Mouse (Mus musculus) B cell, adult 67 days (primary cell): ENCODE data around the gene Aaas. TPM values are rescaled to one million over a fixed set of nuclear protein-coding genes. Genes with fewer than 3 reads are reported as not detected.

Experiments
- total RNA-seq, 2 experiments: library from RNA; stranded (reverse); gene quantifications; 4 replicates each; pipeline ENCODE4 v1.2.4; 2023

Gene Aaas
- total RNA-seq, result 10 to 100 TPM; 60.7 to 62.9 TPM

GRCm38 (mm10) chr15:102350138-102350941, at the start of gene Aaas:
Aaas (minus strand) TSS chr15:102350771.

GRCm38 (mm10) chr15:102366733-102367344, 16.3 kb upstream of the Aaas start, which contains the start of gene Sp7:
Sp7 (minus strand) TSS chr15:102367182.

GRCm38 (mm10) chr15:102331610-102332015, 19.0 kb downstream of the Aaas start, which contains the start of gene Myg1:
Myg1 (plus strand) TSS chr15:102331709.

GRCm38 (mm10) chr15:102326022-102326576, 24.5 kb downstream of the Aaas start, which contains the start of gene Pfdn5:
Pfdn5 (plus strand) TSS chr15:102326116.

GRCm38 (mm10) chr15:102295633-102296367, 54.8 kb downstream of the Aaas start, which contains the start of gene Espl1:
Espl1 (plus strand) TSS chr15:102296266.

Other genes starting within 250 kb of the Aaas start
- gene Spryd3, start 214.5 kb downstream of the Aaas start, total RNA-seq, result 10 to 100 TPM; 37.2 to 42.0 TPM
- gene Igfbp6, start 206.4 kb downstream of the Aaas start, total RNA-seq, result not detected
- under 1 TPM; 0.41 to 0.50 TPM for gene Soat2, start 200.2 kb downstream of the Aaas start, total RNA-seq
- gene Zfp740, start 147.5 kb downstream of the Aaas start, total RNA-seq, result 100 to 1,000 TPM; 146 to 149 TPM
- 10 to 100 TPM; 23.3 to 26.4 TPM for gene Csad, start 146.0 kb downstream of the Aaas start, total RNA-seq
- 100 to 1,000 TPM; 229 to 246 TPM for gene Itgb7, start 118.8 kb downstream of the Aaas start, total RNA-seq
- gene Rarg, start 93.3 kb downstream of the Aaas start, total RNA-seq, result under 1 TPM in 1 of 2 experiments, not detected in 1; 0.38 TPM
- not detected for gene Gm9918, start 80.2 kb downstream of the Aaas start, total RNA-seq
- 10 to 100 TPM; 28.8 to 32.5 TPM for gene Mfsd5, start 71.3 kb downstream of the Aaas start, total RNA-seq
- gene Espl1, start 54.5 kb downstream of the Aaas start, total RNA-seq, result 1 to 10 TPM in 1 of 2 experiments, under 1 TPM in 1; 0.93 to 1.3 TPM
- 100 to 1,000 TPM; 526 to 540 TPM for gene Pfdn5, start 24.7 kb downstream of the Aaas start, total RNA-seq
- 10 to 100 TPM; 70.1 to 72.8 TPM for gene Myg1, start 19.1 kb downstream of the Aaas start, total RNA-seq
- not detected for gene Sp7, start 16.4 kb upstream of the Aaas start, total RNA-seq
- 100 to 1,000 TPM; 183 TPM for gene Sp1, start 55.4 kb upstream of the Aaas start, total RNA-seq
- 1 to 10 TPM in 1 of 2 experiments, under 1 TPM in 1; 0.74 to 2.6 TPM for gene Amhr2, start 94.6 kb upstream of the Aaas start, total RNA-seq
- 100 to 1,000 TPM in 1 of 2 experiments, 10 to 100 TPM in 1; 95.8 to 104 TPM for gene Prr13, start 108.3 kb upstream of the Aaas start, total RNA-seq
- 100 to 1,000 TPM; 699 to 726 TPM for gene Pcbp2, start 119.8 kb upstream of the Aaas start, total RNA-seq
- gene Gm10337, start 153.0 kb upstream of the Aaas start, total RNA-seq, result 1 to 10 TPM in 1 of 2 experiments, not detected in 1; 7.7 TPM
- gene Map3k12, start 166.3 kb upstream of the Aaas start, total RNA-seq, result 1 to 10 TPM; 1.3 TPM
- gene Tarbp2, start 167.4 kb upstream of the Aaas start, total RNA-seq, result 10 to 100 TPM; 50.8 to 57.4 TPM
- 10 to 100 TPM; 15.7 to 26.0 TPM for gene Npff, start 174.2 kb upstream of the Aaas start, total RNA-seq